Mouse (Mus musculus) forebrain, embryonic 16.5 days (tissue): ENCODE data around the gene Emilin1. TPM values are rescaled to one million over a fixed set of nuclear protein-coding genes. Genes with fewer than 3 reads are reported as not detected.

ENCODE experiments used
- ATAC-seq: fragments of 200-750 bp; cut with Nextera tagmentation; 2 replicates; pipeline ENCODE4 v1.8.0; 2017; ENCODE audit warnings: mild to moderate bottlenecking, moderate library complexity
- H3K27ac ChIP-seq: fragments of 300-500 bp; sonication (generic); 2 replicates; pipeline ENCODE4 v1.5.1; 2014; ENCODE audit warnings: low read length, control low read depth
- H3K27me3 ChIP-seq: fragments of 300-500 bp; sonication (generic); replicated peaks from 2 replicates; pipeline ENCODE4 v1.6.1; 2014; ENCODE audit warnings: low read length; ENCODE audit not compliant: control insufficient read depth, insufficient read depth
- H3K36me3 ChIP-seq: fragments of 300-500 bp; sonication (generic); 2 replicates; pipeline ENCODE4 v1.6.1; 2014; ENCODE audit not compliant: control insufficient read depth, insufficient read depth
- H3K4me1 ChIP-seq: fragments of 300-500 bp; sonication (generic); replicated peaks from 2 replicates; pipeline ENCODE4 v1.6.1; 2014; ENCODE audit warnings: low read length; ENCODE audit not compliant: control insufficient read depth, insufficient read depth
- H3K4me2 ChIP-seq: fragments of 300-500 bp; sonication (generic); 2 replicates; pipeline ENCODE4 v1.6.1; 2014; ENCODE audit warnings: mild to moderate bottlenecking, low read length, control low read depth
- H3K4me3 ChIP-seq: fragments of 300-500 bp; sonication (generic); replicated peaks from 2 replicates; pipeline ENCODE4 v1.5.1; 2014; ENCODE audit warnings: mild to moderate bottlenecking, low read length, control low read depth
- H3K9ac ChIP-seq: fragments of 300-500 bp; sonication (generic); replicated peaks from 2 replicates; pipeline ENCODE4 v1.6.1; 2014; ENCODE audit warnings: low read depth, low read length, control low read depth
- H3K9me3 ChIP-seq: fragments of 300-500 bp; sonication (generic); 2 replicates; pipeline ENCODE4 v1.6.1; 2016; ENCODE audit warnings: low read length; ENCODE audit not compliant: control insufficient read depth
- WGBS: fragments of 180-500 bp; shearing (Covaris S2); extraction: QIAGEN DNeasy Blood & Tissue Kit; methylation state at CpG from one replicate; pipeline ENCODE4 v1.1.7; 2014; 5-methylcytosine and 5-hydroxymethylcytosine counted together
- polyA plus RNA-seq: library from polyadenylated mRNA; unstranded; fragments of >200 nt; fragmentation: Nextera tagmentation; extraction: Ambion mirVana; gene quantifications from 2 replicates; pipeline ENCODE4 v1.2.1, GENCODE M21; 2015

Gene Emilin1
- polyA plus RNA-seq, 1 experiment from 2014 or later: 13.5 TPM

DNA sequence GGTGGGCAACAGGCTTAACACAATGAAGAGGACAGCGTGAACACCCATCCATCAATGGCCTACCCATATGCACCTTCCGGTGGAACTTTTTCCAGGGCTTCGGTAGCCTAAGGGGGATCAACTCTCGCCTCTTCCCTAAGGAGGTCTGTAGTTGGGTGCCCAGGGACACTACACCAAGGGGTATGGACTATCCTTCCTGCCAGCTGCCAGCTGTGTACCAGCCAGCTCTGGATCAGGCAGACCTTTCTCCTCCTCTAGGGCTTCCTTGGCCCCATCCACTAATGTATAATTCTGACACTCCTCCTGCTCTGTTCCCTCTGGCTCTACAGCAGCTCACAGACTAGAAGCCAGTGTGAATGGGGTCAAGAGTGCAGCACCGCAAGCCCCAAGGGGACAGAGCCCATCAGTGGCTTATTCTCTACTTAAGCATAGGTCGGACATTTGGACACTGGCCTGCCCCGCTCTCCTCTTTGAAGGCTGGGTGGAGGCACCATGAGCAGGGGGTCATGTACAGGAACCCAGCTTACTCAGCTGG is 966 bp downstream of the Emilin1 start:
- Histone ChIP-seq H3K36me3 (no peaks in the 10 kb centered on the region), H3K9ac (no peak overlapping the region), H3K4me3 (no peak overlapping the region), H3K27me3 (no peaks in the 10 kb centered on the region), H3K27ac (no peak overlapping the region), H3K4me1 (peaks cover 11% of the 10 kb centered on the region), H3K9me3 (no peaks in the 10 kb centered on the region), H3K4me2 (no peak overlapping the region; the same call in 1 of the 2 replicates)
- no peak for ATAC-seq
- 90% methylated on average over 7 of the region's 7 CpGs for WGBS

DNA sequence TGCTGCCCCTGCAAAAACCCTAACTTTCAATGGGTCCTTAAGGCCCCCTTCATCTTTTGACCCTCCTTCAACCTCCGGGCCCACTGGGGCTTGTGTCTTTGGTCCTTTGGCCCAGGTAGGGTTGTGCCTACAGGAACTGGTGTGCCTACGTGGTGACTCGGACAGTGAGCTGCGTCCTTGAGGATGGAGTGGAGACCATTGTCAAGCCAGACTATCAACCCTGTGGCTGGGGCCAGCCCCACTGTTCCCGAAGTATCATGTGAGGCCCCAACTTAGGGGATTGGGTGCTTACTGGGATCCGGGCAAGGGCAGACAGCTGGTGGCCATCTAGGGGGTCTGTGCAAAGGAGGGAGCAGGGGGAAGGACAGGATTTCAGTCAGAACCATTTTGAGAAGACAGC is 1.6 kb downstream of the Emilin1 start:
- Histone ChIP-seq H3K4me3 (no peak overlapping the region), H3K27me3 (no peaks in the 10 kb centered on the region), H3K9ac (no peak overlapping the region), H3K27ac (no peak overlapping the region), H3K4me2 (no peak overlapping the region), H3K9me3 (no peaks in the 10 kb centered on the region), H3K4me1 (peaks cover 11% of the 10 kb centered on the region), H3K36me3 (no peaks in the 10 kb centered on the region)
- ATAC-seq: no peak
- WGBS: 81% methylated on average over 6 of the region's 6 CpGs

DNA sequence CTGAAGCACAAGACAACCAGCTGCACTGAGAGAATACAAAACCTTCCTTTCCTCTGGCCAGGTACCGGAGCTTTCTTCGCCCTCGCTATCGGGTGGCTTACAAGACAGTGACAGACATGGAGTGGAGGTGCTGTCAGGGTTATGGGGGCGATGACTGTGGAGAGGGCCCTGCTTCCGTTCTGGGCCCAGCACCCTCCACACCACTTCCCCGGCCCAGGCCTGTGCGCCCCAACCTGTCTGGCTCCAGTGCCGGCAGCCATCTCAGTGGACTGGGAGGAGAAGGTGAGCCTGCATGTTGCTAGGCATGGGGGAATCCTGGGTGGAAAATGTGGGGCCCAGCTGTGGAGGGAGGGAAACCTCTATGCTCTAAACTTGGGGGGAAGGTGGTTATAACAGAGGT is 2.3 kb downstream of the Emilin1 start:
- no peaks in the 10 kb centered on the region for H3K9me3 ChIP-seq
- ATAC-seq: peak; percentile 23
- H3K36me3 ChIP-seq: no peaks in the 10 kb centered on the region
- WGBS: 69% methylated on average over 9 of the region's 9 CpGs
- H3K27ac ChIP-seq: no peak overlapping the region
- peaks cover 13% of the 10 kb centered on the region for H3K4me1 ChIP-seq
- no peak overlapping the region for H3K4me2 ChIP-seq
- H3K27me3 ChIP-seq: no peaks in the 10 kb centered on the region
- H3K4me3 ChIP-seq: no peak overlapping the region
- H3K9ac ChIP-seq: no peak overlapping the region

DNA sequence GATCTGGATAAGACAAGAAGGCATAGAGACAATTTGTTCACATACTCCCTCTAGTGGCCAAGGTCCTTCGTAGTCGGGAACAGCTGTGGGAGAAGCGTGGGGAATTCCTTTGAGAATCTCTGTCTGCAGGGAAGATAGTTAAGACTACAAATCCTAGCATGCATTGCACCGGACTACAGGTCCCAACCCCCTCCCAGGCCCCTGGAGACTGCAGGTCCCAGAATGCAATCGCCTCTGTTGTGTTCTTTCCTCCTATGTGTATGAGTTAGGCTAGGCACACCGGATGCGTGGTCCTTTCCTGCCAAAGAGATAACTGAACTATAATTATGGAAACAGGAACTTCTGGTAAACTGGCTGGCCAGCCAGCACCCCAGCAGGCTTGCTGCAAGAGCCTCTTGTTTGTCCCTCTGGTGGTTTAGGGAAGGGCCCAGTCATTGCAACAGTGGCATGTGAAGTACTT is 2.8 kb downstream of the Emilin1 start:
- no peaks in the 10 kb centered on the region for H3K9me3 ChIP-seq
- H3K4me3 ChIP-seq: no peak overlapping the region
- H3K27me3 ChIP-seq: no peaks in the 10 kb centered on the region
- 2% methylated on average over 7 of the region's 7 CpGs for WGBS
- H3K4me1 ChIP-seq: peaks cover 18% of the 10 kb centered on the region
- ATAC-seq: peak; percentile 93
- no peak overlapping the region for H3K9ac ChIP-seq
- H3K36me3 ChIP-seq: no peaks in the 10 kb centered on the region
- H3K4me2 ChIP-seq: peak overlapping the region; percentile 34
- H3K27ac ChIP-seq: peak overlapping the region; percentile 78

DNA sequence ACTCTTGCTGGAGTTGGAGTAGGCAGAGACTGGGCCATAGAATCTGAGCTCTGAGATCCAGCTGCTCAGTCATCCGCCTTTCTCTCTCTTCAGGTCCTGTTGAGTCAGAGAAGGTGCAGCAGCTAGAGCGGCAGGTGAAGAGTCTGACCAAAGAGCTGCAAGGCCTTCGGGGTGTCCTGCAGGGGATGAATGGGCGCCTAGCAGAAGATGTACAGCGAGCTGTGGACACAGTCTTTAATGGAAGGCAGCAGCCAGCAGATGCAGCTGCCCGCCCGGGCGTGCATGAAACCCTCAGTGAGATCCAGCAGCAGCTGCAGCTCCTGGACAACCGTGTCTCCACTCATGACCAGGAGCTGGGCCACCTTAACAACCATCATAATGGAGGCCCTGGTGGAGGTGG is 3.6 kb downstream of the Emilin1 start:
- peaks cover 26% of the 10 kb centered on the region for H3K4me1 ChIP-seq
- no peaks in the 10 kb centered on the region for H3K36me3 ChIP-seq
- WGBS: 93% methylated on average over 9 of the region's 9 CpGs
- no peak overlapping the region for H3K4me3 ChIP-seq
- no peaks in the 10 kb centered on the region for H3K27me3 ChIP-seq
- no peak for ATAC-seq
- H3K9ac ChIP-seq: no peak overlapping the region
- H3K27ac ChIP-seq: no peak overlapping the region
- H3K9me3 ChIP-seq: no peaks in the 10 kb centered on the region
- H3K4me2 ChIP-seq: no peak overlapping the region

DNA sequence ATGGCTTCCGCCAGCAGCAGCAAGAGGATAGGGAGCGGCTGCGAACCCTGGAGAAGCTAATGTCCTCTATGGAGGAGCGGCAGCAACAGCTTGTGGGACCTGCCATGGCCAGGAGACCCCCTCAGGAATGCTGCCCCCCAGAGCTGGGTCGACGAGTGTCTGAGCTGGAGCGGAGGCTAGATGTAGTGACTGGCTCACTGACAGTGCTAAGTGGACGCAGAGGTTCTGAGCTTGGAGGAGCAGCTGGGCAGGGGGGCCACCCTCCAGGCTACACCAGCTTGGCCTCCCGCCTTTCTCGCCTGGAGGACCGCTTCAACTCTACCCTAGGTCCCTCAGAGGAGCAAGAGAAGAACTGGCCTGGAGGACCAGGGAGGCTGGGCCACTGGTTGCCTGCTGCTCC is 4.1 kb downstream of the Emilin1 start:
- Histone ChIP-seq H3K9ac (no peak overlapping the region), H3K9me3 (no peaks in the 10 kb centered on the region), H3K36me3 (no peaks in the 10 kb centered on the region), H3K27ac (no peak overlapping the region), H3K4me3 (no peak overlapping the region), H3K4me1 (peaks cover 27% of the 10 kb centered on the region), H3K4me2 (no peak overlapping the region), H3K27me3 (no peaks in the 10 kb centered on the region)
- no peak for ATAC-seq
- 92% methylated on average over 11 of the region's 11 CpGs for WGBS

DNA sequence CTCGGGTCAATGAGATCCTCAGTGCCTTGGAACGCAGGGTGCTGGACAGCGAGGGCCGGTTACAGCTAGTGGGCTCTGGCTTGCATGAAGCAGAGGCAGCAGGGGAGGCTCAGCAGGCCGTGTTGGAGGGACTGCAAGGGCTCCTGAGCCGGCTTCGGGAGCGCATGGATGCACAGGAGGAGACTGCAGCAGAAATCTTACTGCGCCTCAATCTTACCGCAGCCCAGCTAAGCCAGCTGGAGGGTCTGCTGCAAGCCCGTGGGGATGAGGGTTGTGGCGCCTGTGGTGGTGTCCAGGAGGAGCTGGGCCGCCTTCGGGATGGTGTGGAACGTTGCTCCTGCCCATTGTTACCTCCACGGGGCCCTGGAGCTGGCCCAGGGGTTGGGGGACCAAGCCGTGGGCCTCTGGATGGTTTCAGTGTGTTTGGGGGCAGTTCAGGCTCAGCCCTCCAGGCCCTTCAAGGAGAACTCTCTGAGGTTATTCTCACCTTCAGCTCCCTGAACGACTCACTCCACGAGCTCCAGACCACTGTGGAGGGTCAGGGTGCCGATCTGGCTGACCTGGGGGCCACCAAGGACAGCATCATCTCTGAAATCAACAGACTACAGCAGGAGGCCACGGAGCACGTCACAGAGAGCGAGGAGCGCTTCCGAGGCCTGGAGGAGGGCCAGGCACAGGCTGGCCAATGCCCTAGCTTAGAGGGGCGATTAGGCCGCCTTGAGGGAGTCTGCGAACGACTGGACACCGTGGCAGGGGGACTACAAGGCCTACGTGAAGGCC is 4.9 kb downstream of the Emilin1 start:
- H3K4me2 ChIP-seq: no peak overlapping the region
- ATAC-seq: no peak
- no peak overlapping the region for H3K4me3 ChIP-seq
- H3K36me3 ChIP-seq: no peaks in the 10 kb centered on the region
- WGBS: 85% methylated on average over 31 of the region's 31 CpGs
- peaks cover 28% of the 10 kb centered on the region for H3K4me1 ChIP-seq
- no peaks in the 10 kb centered on the region for H3K27me3 ChIP-seq
- no peaks in the 10 kb centered on the region for H3K9me3 ChIP-seq
- H3K9ac ChIP-seq: no peak overlapping the region
- no peak overlapping the region for H3K27ac ChIP-seq

DNA sequence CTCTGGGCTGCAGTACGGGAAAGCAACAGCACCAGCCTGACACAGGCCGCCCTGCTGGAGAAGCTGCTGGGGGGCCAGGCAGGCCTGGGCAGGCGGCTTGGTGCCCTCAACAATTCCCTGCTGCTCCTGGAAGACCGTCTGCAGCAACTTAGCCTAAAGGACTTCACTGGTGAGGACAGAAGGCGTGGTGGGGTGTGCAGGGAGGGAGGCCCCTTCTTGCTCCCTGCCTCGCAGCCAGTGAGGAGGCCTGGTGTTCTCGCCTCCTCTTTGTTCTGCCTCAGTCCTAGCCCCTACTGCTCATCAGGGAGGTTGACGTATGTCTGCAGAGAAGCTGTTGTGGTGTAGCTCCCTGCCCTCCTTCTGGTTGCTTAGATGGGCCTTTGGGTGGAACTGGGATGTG is 5.5 kb downstream of the Emilin1 start:
- H3K27ac ChIP-seq: no peak overlapping the region
- no peaks in the 10 kb centered on the region for H3K27me3 ChIP-seq
- H3K9ac ChIP-seq: no peak overlapping the region
- H3K36me3 ChIP-seq: no peaks in the 10 kb centered on the region
- ATAC-seq: no peak
- H3K4me2 ChIP-seq: no peak overlapping the region
- peaks cover 26% of the 10 kb centered on the region for H3K4me1 ChIP-seq
- H3K4me3 ChIP-seq: no peak overlapping the region
- WGBS: 76% methylated on average over 8 of the region's 8 CpGs
- no peaks in the 10 kb centered on the region for H3K9me3 ChIP-seq

DNA sequence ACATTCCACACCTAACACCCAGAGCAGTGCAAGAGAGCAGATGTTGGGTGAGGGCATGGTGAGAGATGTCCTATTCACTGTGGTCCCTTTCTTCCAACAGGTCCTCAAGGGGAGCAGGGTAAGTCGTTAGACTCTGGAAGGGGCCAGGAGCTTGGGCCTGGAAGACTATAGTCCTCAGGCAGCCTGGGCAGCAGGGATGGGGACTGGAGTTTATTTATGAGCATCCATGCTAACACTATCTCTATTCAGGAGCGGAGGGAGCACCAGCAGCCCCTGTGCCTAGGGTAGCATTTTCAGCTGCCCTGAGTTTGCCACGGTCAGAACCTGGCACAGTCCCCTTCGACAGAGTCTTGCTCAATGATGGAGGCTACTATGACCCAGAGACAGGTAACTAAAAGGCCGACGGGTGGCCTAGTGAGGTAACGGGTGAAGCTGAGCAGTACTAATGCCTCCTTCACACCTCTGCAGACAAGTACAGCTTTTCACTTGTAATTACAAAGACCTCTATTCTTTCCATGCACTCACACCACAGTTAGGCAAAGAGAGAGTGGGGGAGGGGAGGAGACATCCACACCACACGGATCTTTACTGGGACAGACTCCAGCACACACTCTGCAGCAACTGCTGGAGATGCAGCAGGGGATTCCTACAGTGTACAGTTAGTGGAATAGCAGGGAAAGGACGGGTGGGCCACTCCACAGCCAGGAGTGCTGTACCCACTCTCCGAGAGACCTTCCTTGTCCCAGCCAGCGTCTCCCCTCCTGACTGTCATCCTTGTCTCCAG is 6.8 kb downstream of the Emilin1 start:
- no peak overlapping the region for H3K4me3 ChIP-seq
- no peak for ATAC-seq
- H3K27ac ChIP-seq: no peak overlapping the region; the same call in 1 of the 2 replicates
- peaks cover 26% of the 10 kb centered on the region for H3K4me1 ChIP-seq
- no peak overlapping the region for H3K4me2 ChIP-seq
- H3K9ac ChIP-seq: no peak overlapping the region
- H3K27me3 ChIP-seq: no peaks in the 10 kb centered on the region
- H3K9me3 ChIP-seq: no peaks in the 10 kb centered on the region
- 56% methylated on average over 11 of the region's 11 CpGs for WGBS
- no peaks in the 10 kb centered on the region for H3K36me3 ChIP-seq
